Mouse (Mus musculus) kidney, adult 2 months (tissue): ENCODE measurements around the gene Gbp5.

ENCODE experiments used
- CTCF ChIP-seq: fragments of 200-500 bp; conservative IDR thresholded peaks from 2 replicates; pipeline ENCODE4 v1.5.1; 2011; ENCODE audit warnings: low read depth, mild to moderate bottlenecking, control low read depth, low read length, moderate library complexity, mixed read lengths; ENCODE audit not compliant: insufficient read depth, insufficient read length
- POLR2A ChIP-seq: fragments of 200-500 bp; IDR thresholded peaks from one replicate; pipeline ENCODE4 v1.6.1; 2011; ENCODE audit warnings: low read depth, low read length, control low read depth

DNA sequence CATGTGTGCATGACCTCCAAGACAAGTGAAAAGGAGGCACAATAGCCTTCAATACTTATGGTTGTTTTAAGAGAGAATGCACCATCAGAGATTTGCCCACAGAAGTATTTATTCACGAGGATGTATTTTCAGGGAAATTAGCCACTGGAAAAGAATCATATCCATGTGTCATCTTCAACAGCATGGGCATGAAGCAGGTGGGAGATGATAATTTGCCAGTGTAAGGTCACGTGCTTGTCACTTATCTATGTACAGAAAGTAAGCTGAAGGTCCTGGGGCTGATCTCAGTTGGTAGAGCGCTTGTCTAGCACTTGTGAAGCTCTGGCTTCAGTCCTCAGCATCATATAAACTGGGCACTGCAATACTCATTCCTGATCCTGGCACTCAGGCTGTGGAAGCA, 37.8 kb downstream of the Gbp5 start:
- TF ChIP-seq CTCF, result no peak
- no peak for TF ChIP-seq POLR2A
